Mouse (Mus musculus) kidney, embryonic 14.5 days (tissue): ENCODE results near the gene Faap24. TPM values are rescaled to one million over a fixed set of nuclear protein-coding genes. Genes with fewer than 3 reads are reported as not detected.

Experiments used
- ATAC-seq: fragments of 200-750 bp; cut with Nextera tagmentation; 2 replicates; pipeline ENCODE4 v1.8.0; 2017; ENCODE audit warnings: moderate number of reproducible peaks, mild to moderate bottlenecking, moderate TSS enrichment, moderate library complexity; ENCODE audit not compliant: low FRiP score, low TSS enrichment
- H3K27ac ChIP-seq: fragments of 300-500 bp; sonication (generic); 2 replicates; pipeline ENCODE4 v1.5.1; 2014; ENCODE audit warnings: low read depth, mild to moderate bottlenecking, low read length, moderate library complexity, mixed read lengths
- H3K27me3 ChIP-seq: fragments of 300-500 bp; sonication (generic); 2 replicates; pipeline ENCODE4 v1.6.1; 2014; ENCODE audit warnings: mild to moderate bottlenecking, low read length; ENCODE audit not compliant: control insufficient read depth, insufficient read depth
- H3K36me3 ChIP-seq: fragments of 300-500 bp; sonication (generic); 2 replicates; pipeline ENCODE4 v1.6.1; 2014; ENCODE audit warnings: low read length, mixed read lengths; ENCODE audit not compliant: control insufficient read depth, insufficient read depth
- H3K4me1 ChIP-seq: fragments of 300-500 bp; sonication (generic); 2 replicates; pipeline ENCODE4 v1.6.1; 2014; ENCODE audit warnings: low read length, mixed read lengths; ENCODE audit not compliant: control insufficient read depth, insufficient read depth
- H3K4me2 ChIP-seq: fragments of 300-500 bp; sonication (generic); replicated peaks from 2 replicates; pipeline ENCODE4 v1.6.1; 2014; ENCODE audit warnings: low read depth, mild to moderate bottlenecking, low read length
- H3K4me3 ChIP-seq: fragments of 300-500 bp; sonication (generic); 2 replicates; pipeline ENCODE4 v1.5.1; 2014; ENCODE audit warnings: mild to moderate bottlenecking, low read length
- H3K9ac ChIP-seq: fragments of 300-500 bp; sonication (generic); 2 replicates; pipeline ENCODE4 v1.6.1; 2014; ENCODE audit warnings: low read depth, mild to moderate bottlenecking, low read length, moderate library complexity
- H3K9me3 ChIP-seq: fragments of 300-500 bp; sonication (generic); 2 replicates; pipeline ENCODE4 v1.6.1; 2016; ENCODE audit warnings: low read length; ENCODE audit not compliant: control insufficient read depth
- WGBS: fragments of 180-500 bp; shearing (Covaris S2); extraction: QIAGEN DNeasy Blood & Tissue Kit; methylation state at CpG from one replicate; pipeline ENCODE4 v1.1.7; 2014; 5-methylcytosine and 5-hydroxymethylcytosine counted together
- polyA plus RNA-seq: library from polyadenylated mRNA; unstranded; fragments of >200 nt; fragmentation: Nextera tagmentation; extraction: Ambion mirVana; gene quantifications from 2 replicates; pipeline ENCODE4 v1.2.1, GENCODE M21; 2014

Gene Faap24
- polyA plus RNA-seq, 1 experiment from 2014 or later = 18.0 TPM

DNA sequence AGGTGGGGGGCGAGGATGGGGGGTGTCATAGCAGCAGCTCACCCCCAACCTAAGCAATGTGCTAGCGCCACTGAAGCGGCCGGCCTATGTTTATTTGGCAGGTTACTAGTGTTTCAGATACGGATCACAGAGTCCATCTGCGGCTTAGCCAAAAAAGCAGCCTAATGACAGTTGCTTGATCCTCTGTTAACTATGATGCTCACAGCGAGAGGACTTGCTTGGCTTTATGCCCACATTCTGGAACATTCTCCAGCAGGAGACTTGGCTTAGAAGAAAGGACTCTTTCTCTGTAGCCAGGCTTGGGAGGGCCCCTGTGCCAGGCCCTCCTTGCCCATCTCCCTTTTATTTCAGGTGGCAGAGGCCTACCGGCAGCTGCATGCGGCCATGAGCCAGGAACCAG, 20.0 kb downstream of the Faap24 start:
- H3K4me1 ChIP-seq = peaks cover 9% of the 10 kb centered on the region; the same call in 1 of the 2 replicates
- H3K9me3 ChIP-seq = no peaks in the 10 kb centered on the region
- H3K27ac ChIP-seq = no peak overlapping the region
- no peak overlapping the region for H3K4me3 ChIP-seq
- H3K36me3 ChIP-seq = no peaks in the 10 kb centered on the region; the same call in 1 of the 2 replicates
- 77% methylated on average over 9 of the region's 9 CpGs for WGBS
- no peak overlapping the region for H3K9ac ChIP-seq
- no peak for ATAC-seq
- no peaks in the 10 kb centered on the region for H3K27me3 ChIP-seq
- no peak overlapping the region for H3K4me2 ChIP-seq

DNA sequence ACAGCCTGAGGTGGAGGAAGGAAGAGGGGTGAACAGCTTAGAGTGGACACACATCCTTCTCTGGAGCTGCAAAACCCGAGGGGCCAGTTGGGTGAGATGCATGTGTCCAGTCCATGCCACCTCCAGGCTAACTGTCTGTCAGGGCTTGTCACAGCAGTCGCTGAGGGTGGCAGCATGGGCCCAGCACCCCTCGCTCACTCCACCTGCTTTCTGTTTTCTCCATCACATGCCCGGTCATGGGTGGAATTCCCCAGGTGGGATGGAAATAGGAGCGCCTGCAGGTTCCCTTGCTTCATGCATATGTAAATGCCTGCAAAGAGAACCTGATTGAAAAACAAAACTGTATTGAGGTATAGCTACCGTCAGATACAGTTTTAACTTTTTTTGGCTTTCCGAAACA, 22.4 kb downstream of the Faap24 start:
- Histone ChIP-seq H3K9ac (no peak overlapping the region), H3K4me3 (no peak overlapping the region), H3K36me3 (no peaks in the 10 kb centered on the region), H3K4me2 (no peak overlapping the region), H3K4me1 (peaks cover 9% of the 10 kb centered on the region; the same call in 1 of the 2 replicates), H3K27me3 (no peaks in the 10 kb centered on the region), H3K9me3 (no peaks in the 10 kb centered on the region), H3K27ac (peak overlapping the region; percentile 74; the same call in 1 of the 2 replicates)
- WGBS = 78% methylated on average over 7 of the region's 7 CpGs
- ATAC-seq = no peak

DNA sequence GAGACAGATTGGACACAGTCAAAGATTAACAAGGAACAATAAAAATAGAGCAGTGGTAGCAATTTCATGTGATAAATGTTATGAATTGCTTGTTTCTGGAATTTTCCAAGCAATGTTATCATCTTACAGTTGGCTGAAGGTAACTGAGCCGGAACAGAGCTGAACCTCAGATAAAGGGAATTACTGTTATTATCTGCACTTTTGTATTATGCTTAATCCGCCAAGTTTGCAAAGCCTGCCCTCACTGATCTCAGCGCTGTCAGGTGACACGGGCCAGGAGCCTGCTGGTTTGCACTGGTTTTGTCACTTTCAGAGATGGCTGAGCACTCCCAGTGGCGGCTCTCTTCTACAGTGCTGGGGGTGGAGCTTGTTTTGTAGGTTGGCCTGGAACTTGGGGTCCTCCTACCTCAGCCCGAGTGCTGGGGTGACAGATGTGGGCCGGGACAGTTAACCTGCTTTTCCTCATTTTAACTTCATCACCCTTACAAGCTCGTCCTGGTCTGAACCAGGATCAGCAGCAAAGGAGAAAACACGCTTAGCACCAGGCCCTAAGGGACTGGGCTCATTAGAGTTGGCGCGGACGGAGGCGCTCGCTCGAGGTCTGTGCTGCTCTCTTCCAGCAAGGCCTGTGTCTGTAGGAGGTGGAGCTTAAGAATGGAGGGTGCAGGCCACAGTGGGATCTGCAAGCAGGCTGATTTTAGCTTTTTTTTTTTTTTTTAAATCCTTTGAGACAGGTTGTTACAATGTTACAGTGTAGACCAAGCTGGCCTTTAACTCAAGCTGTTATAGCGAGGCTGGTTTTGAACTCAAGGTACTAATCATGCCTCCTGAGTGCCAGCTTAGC, 23.3 kb downstream of the Faap24 start:
- no peak overlapping the region for H3K4me3 ChIP-seq
- H3K4me1 ChIP-seq = peaks cover 9% of the 10 kb centered on the region; the same call in 1 of the 2 replicates
- ATAC-seq = peak; percentile 65; the same call in 1 of the 2 replicates
- H3K9ac ChIP-seq = no peak overlapping the region
- H3K36me3 ChIP-seq = no peaks in the 10 kb centered on the region
- H3K27ac ChIP-seq = peak overlapping the region; percentile 74; the same call in 1 of the 2 replicates
- 0 out of 2 replicates have a peak, but pooled peaks cover 3% of the 10 kb centered on the region for H3K9me3 ChIP-seq
- H3K27me3 ChIP-seq = no peaks in the 10 kb centered on the region
- 69% methylated on average over 16 of the region's 16 CpGs for WGBS
- H3K4me2 ChIP-seq = no peak overlapping the region

DNA sequence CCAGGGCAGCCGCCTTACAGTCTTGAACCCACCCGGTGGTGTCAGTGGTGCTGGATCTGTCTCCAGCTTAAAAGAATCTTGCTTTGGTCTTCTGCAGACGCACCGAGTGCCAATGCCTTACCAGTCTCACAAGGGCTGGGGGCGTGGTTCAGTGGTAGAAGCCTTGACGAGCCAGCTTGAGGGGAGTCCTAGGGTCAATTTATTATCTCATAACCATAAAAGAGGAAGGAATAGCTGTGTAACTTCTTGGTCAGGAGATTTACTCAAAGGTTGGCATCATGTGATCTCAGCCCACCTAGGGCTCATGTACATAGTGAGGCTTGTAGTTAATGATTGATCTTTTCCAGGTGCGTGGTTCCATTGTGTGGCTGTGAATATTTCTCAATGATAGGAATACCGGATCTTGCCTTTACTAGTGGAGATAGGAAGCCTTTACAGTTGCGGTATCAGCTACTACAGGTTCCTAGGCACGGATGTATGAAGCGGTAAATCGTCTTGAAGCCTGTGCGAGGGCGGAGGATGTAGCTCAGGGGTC, 24.1 kb downstream of the Faap24 start:
- 82% methylated on average over 14 of the region's 14 CpGs for WGBS
- no peak for ATAC-seq
- H3K27me3 ChIP-seq = no peaks in the 10 kb centered on the region
- H3K4me2 ChIP-seq = no peak overlapping the region
- H3K27ac ChIP-seq = peak overlapping the region; percentile 74; the same call in 1 of the 2 replicates
- no peak overlapping the region for H3K9ac ChIP-seq
- no peaks in the 10 kb centered on the region for H3K36me3 ChIP-seq
- H3K4me3 ChIP-seq = no peak overlapping the region
- H3K4me1 ChIP-seq = peaks cover 9% of the 10 kb centered on the region; the same call in 1 of the 2 replicates
- H3K9me3 ChIP-seq = 0 out of 2 replicates have a peak, but pooled peaks cover 3% of the 10 kb centered on the region

DNA sequence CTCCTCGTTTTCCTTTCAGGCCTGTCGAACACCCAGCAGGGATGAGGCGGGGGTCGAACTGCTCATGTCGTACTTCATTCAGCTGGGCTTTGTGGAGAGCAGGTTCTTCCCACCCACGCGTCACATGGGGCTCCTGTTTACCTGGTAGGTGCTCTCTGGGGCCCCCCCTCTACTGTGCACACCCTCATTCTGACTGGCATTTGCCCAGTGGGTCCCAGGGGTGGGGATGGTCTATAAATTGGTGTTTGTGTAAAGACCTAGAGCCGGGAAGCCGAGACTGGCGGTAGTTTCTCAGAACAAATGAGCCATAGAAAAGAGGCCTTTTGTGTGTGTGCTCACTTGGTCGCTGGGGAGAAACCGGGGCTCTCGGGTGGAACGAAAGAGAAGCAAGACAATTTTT, 25.5 kb downstream of the Faap24 start:
- Histone ChIP-seq H3K9me3 (0 out of 2 replicates have a peak, but pooled peaks cover 3% of the 10 kb centered on the region), H3K9ac (no peak overlapping the region), H3K4me2 (no peak overlapping the region), H3K4me1 (peaks cover 9% of the 10 kb centered on the region; the same call in 1 of the 2 replicates), H3K27ac (peak overlapping the region; percentile 67), H3K36me3 (no peaks in the 10 kb centered on the region), H3K27me3 (no peaks in the 10 kb centered on the region), H3K4me3 (no peak overlapping the region)
- peak; percentile 67 for ATAC-seq
- WGBS = 31% methylated on average over 14 of the region's 14 CpGs

DNA sequence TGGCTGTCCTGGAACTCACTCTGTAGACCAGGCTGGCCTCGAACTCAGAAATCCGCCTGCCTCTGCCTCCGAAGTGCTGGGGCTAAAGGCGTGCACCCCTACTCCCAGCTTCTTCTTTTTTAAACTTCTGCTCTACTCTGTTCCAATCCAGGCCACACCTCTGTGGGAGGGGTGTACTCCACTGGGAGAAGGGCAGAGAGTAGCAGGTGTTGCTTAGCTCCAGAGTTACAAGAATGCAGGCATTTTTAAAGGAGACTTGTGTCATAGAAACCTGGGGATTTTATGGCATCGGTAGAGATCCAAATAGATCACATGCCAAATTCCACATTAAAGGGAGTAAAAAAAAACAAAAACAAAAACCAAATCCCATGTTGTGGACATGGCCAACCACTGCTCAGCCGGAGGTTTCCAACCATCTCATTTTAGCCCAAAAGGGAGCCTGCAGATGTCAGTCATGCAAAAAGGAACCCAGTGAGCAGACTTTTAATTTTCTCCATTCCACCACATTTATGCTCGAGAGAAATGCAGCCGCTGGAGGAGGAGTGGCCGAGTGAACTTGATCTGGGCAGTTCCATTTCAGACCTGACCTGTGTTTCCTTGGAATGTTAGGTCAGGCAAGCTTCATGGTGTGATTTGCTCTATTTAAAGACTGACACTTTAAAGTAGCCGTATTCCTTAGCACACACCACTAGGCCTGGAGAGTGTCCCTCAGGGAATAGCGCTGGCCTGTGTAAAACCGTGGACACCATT, 31.3 kb downstream of the Faap24 start:
- Histone ChIP-seq H3K4me1 (peaks cover 21% of the 10 kb centered on the region), H3K9ac (no peak overlapping the region), H3K4me2 (no peak overlapping the region), H3K27ac (peak overlapping the region; percentile 60), H3K27me3 (no peaks in the 10 kb centered on the region), H3K9me3 (0 out of 2 replicates have a peak, but pooled peaks cover 3% of the 10 kb centered on the region), H3K4me3 (no peak overlapping the region), H3K36me3 (no peaks in the 10 kb centered on the region)
- peak; percentile 58; the same call in 1 of the 2 replicates for ATAC-seq
- 38% methylated on average over 12 of the region's 12 CpGs for WGBS

DNA sequence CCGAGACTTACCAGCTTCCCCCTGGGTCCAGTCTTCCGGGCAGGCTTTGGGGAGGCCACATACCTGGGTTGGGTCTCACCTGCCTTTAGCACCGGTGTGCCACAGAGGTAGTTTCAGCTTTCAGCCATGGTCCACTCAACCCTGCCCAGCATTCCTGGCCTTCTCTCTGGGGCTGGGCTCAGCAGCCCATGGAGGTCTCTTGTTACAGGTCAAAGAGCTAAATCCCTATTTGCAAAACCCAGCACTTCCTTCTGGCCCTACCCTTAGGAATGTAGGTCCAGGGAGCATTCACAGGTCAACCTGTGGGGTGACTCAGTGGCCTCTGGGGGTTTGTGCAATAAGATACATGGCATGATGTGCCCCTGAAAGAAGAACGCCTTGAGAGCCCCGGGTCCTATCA, 33.8 kb downstream of the Faap24 start:
- no peaks in the 10 kb centered on the region for H3K27me3 ChIP-seq
- no peaks in the 10 kb centered on the region for H3K36me3 ChIP-seq
- no peaks in the 10 kb centered on the region for H3K9me3 ChIP-seq
- peak; percentile 75 for ATAC-seq
- peak overlapping the region; percentile 80 for H3K27ac ChIP-seq
- WGBS = 48% methylated on average over 5 of the region's 5 CpGs
- no peak overlapping the region for H3K9ac ChIP-seq
- no peak overlapping the region for H3K4me2 ChIP-seq
- peaks cover 21% of the 10 kb centered on the region for H3K4me1 ChIP-seq
- no peak overlapping the region for H3K4me3 ChIP-seq

- no peak for ATAC-seq
Observed at GRCm38 (mm10) chr7:35362253-35362652, 34.4 kb downstream of the Faap24 start.

More at GRCm38 (mm10) chr7:35362253-35362652, 34.4 kb downstream of the Faap24 start:
- Histone ChIP-seq H3K9ac (no peak overlapping the region), H3K9me3 (no peaks in the 10 kb centered on the region), H3K4me2 (no peak overlapping the region), H3K4me1 (peaks cover 21% of the 10 kb centered on the region), H3K27me3 (no peaks in the 10 kb centered on the region), H3K4me3 (no peak overlapping the region), H3K36me3 (no peaks in the 10 kb centered on the region), H3K27ac (peak overlapping the region; percentile 80; the same call in 1 of the 2 replicates)
- 47% methylated on average over 5 of the region's 5 CpGs for WGBS
